Mouse (Mus musculus) embryonic facial prominence, embryonic 14.5 days (tissue): Measurements from ENCODE around the gene Sos2. TPM values are rescaled to one million over a fixed set of nuclear protein-coding genes. Genes with fewer than 3 reads are reported as not detected.

Source experiments
- ATAC-seq: fragments of 200-750 bp; cut with Nextera tagmentation; 2 replicates; pipeline ENCODE4 v1.8.0; 2017; ENCODE audit warnings: low read depth, moderate number of reproducible peaks, moderate TSS enrichment
- DNase-seq: peaks from one replicate; pipeline ENCODE4 v3.0.0-alpha.2; 2015; ENCODE audit warnings: low spot score
- H3K27ac ChIP-seq: fragments of 300-500 bp; sonication (generic); replicated peaks from 2 replicates; pipeline ENCODE4 v1.5.1; 2014; ENCODE audit warnings: low read depth, mild to moderate bottlenecking, low read length, moderate library complexity
- H3K27me3 ChIP-seq: fragments of 300-500 bp; sonication (generic); replicated peaks from 2 replicates; pipeline ENCODE4 v1.6.1; 2014; ENCODE audit warnings: low read length; ENCODE audit not compliant: control insufficient read depth, insufficient read depth
- H3K36me3 ChIP-seq: fragments of 300-500 bp; sonication (generic); 2 replicates; pipeline ENCODE4 v1.6.1; 2014; ENCODE audit warnings: low read length, mixed read lengths; ENCODE audit not compliant: control insufficient read depth, insufficient read depth
- H3K4me1 ChIP-seq: fragments of 300-500 bp; sonication (generic); 2 replicates; pipeline ENCODE4 v1.6.1; 2014; ENCODE audit warnings: antibody characterized with exemption, low read length; ENCODE audit not compliant: control insufficient read depth, insufficient read depth
- H3K4me2 ChIP-seq: fragments of 300-500 bp; sonication (generic); 2 replicates; pipeline ENCODE4 v1.6.1; 2014; ENCODE audit warnings: low read depth, mild to moderate bottlenecking, low read length, moderate library complexity, mixed read lengths
- H3K4me3 ChIP-seq: fragments of 300-500 bp; sonication (generic); 2 replicates; pipeline ENCODE4 v1.5.1; 2014; ENCODE audit warnings: low read depth, mild to moderate bottlenecking, low read length
- H3K9ac ChIP-seq: fragments of 300-500 bp; sonication (generic); 2 replicates; pipeline ENCODE4 v1.6.1; 2014; ENCODE audit warnings: low read depth, mild to moderate bottlenecking, low read length, moderate library complexity, mixed read lengths
- H3K9me3 ChIP-seq: fragments of 300-500 bp; sonication (generic); 2 replicates; pipeline ENCODE4 v1.6.1; 2016; ENCODE audit warnings: low read length; ENCODE audit not compliant: control insufficient read depth
- WGBS: fragments of 180-500 bp; shearing (Covaris S2); extraction: QIAGEN DNeasy Blood & Tissue Kit; methylation state at CpG from one replicate; pipeline ENCODE4 v1.1.7; 2014; 5-methylcytosine and 5-hydroxymethylcytosine counted together
- polyA plus RNA-seq: library from polyadenylated mRNA; unstranded; fragments of >200 nt; fragmentation: Nextera tagmentation; extraction: Ambion mirVana; gene quantifications from 2 replicates; pipeline ENCODE4 v1.2.1, GENCODE M21; 2014

Gene Sos2
- polyA plus RNA-seq: 11.0 and 11.4 TPM in 2 replicates

DNA sequence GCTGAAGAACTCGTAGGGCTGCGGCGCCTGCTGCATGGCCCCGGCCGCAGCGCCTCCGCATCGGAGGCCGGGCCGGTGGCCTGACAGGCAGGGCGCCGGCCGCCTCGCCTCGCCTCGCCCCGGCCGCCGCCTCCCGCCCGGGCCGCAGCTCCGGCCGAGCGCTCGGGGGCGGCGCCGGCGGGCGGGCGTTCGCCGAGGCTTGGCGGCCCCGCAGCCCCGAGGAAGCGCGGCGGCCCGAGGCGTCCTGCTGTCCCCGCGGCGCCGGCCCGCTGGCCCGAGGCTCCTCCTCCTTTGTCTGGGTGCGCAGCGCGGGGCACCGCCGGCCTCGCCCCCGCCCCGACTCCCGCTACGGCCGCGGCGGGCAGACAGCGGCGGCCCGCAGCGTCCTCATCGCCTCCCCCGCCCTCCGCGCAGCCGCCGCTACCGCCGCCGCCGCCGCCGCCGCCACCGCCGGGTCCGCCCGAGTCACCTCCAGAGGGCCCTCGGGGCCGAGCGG lies at the start of gene Sos2:
Sos2 (minus strand) TSS at position 287 of the 496 bp plus-strand sequence.
- peak within 1 kb of the TSS; percentile 96 for H3K27ac ChIP-seq

DNA sequence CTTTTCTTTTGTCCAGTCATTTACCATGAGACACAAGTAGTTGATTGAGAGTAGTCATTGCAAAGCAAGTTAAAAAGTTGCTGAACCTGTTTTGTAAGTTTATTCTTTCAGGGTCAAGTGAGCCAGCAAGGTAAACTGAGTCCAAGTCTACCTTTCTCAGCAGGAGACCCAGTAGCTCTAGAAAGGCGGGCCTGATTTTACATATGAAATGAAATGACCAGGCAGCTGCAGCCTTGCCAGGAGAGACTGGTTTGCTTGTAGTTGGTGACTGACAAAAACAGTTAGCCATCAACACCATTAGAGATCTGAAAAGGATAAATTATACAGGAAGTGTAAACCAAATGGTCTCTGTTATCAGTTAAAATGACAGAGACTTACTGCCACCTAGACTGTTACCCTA lies 48.7 kb upstream of the Sos2 start:
- no peak for ATAC-seq
- Histone ChIP-seq H3K9me3 (no peaks in the 10 kb centered on the region), H3K4me1 (peaks cover 5% of the 10 kb centered on the region), H3K36me3 (no peaks in the 10 kb centered on the region), H3K27ac (no peak overlapping the region), H3K4me3 (no peak overlapping the region), H3K9ac (no peak overlapping the region), H3K27me3 (no peaks in the 10 kb centered on the region), H3K4me2 (no peak overlapping the region)
- DNase-seq: no peak
- 77% methylated on average over 1 of the region's 1 CpGs for WGBS

More for the DNA sequence above, at the start of gene Sos2:
- Histone ChIP-seq H3K9me3 (no peaks in the 10 kb centered on the region), H3K36me3 (no peaks in the 10 kb centered on the region), H3K4me2 (peak within 1 kb of the TSS; percentile 73), H3K4me3 (peak within 1 kb of the TSS; percentile 91), H3K27me3 (no peaks in the 10 kb centered on the region), H3K4me1 (peaks cover 20% of the 10 kb centered on the region), H3K9ac (peak within 1 kb of the TSS; percentile 99)
- DNase-seq: peak; percentile 47
- 0% methylated on average over 10 of the region's 85 CpGs for WGBS
- ATAC-seq: peak; percentile 83

DNA sequence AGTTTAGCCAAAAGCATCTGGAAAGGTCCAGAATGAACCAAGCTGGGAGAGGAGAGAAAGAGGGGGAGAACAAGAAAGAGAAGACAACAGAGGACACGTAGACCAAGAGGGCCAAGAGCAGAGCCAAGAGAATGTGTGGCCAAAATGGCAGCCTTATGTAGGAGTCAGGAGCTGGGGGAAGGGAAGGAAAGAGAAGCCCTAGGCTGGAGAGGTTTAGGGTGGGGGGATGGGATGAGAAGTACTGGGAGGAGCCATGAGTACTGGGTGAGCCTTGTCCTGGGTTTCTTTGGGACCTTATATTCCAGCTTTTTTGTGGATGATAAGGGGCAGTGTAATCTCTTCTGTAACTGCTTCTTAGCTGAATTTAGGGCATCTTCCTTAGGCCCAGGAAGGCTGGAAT lies 47.6 kb upstream of the Sos2 start:
- WGBS: 95% methylated on average over 1 of the region's 1 CpGs
- no peak for DNase-seq

DNA sequence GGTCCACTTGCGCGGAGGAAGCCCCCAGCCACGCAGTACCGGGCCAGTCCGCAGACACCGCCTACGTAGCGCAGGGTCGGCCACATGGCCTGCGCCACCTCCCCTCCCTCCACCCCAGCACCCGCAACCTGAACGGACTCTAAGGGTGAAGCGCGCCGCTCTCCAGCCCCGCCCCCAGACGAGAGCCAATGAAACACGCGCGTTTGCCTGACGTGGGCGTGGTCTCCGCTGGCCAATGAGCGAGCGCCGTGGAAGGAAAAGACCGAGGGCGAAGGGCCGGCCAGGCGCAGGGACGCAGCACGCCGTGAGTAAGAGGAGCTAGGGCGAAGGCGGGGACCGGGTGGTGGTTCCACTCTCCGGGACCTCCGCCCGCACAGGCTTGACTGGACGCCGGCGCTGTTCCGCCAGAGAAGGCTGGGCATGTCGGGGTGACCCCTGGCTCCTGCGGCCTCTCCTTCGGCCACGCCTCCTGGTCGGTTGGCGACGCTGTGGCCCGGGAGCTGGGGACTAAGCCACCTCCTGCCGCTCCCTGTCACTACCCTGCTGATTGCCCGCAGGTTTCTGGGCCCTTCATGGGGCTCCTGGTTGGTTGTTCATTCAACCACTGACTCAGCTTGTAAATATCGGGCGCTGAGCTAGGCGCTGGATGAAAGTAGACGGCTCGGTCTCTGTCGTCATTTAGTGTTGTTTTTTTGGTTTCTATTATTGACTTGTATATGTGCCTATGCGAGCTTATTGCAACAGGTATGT lies 43.2 kb upstream of the Sos2 start, which contains the start of the genes L2hgdh and Atp5s:
L2hgdh (minus strand) TSS at position 163 of the 750 bp plus-strand sequence.
Atp5s (plus strand) TSS at position 240 of the 750 bp plus-strand sequence.
- H3K27ac ChIP-seq: peak within 1 kb of the TSS; percentile 80
- peak; percentile 97 for ATAC-seq
- no peaks in the 10 kb centered on the region for H3K27me3 ChIP-seq

More for the DNA sequence above, 47.6 kb upstream of the Sos2 start:
- Histone ChIP-seq H3K9me3 (no peaks in the 10 kb centered on the region), H3K4me1 (peaks cover 7% of the 10 kb centered on the region), H3K36me3 (no peaks in the 10 kb centered on the region), H3K27ac (no peak overlapping the region), H3K9ac (no peak overlapping the region), H3K4me3 (no peak overlapping the region), H3K4me2 (no peak overlapping the region), H3K27me3 (no peaks in the 10 kb centered on the region)
- no peak for ATAC-seq

DNA sequence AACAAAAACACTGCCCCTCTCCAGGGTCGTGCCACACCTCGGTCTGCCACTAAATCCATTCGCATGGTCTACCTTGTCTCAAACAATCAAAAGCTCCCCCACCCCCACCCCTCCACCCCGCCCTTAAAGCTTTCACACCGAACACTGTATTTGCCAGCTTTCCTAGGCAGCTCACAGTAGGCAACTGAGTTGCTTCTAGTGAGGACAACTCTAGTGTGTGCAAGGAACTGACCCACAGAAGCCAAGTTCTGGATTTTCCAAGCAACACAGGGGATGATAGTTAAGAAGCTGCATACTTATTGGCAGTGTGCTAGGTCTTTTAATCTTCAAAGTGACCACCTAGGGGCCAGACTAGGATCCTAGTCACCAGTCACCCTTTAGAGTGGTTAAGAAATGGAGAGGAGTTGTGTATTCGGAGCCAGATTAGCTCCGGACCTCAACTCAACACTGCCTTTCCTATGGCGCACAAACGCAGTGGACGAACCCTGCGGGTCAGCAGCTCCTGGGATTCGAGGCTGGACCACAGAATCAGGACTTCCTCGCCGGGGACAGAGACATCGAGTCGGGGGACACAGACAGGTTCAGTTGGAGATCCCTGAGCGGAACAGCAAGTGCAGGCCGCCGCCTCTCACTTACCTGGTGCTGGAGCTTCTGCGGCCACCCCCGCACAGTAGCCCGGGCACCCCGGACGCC lies 42.5 kb upstream of the Sos2 start:
- no peak; the same call in 1 of the 2 replicates for ATAC-seq
- H3K9ac ChIP-seq: peak overlapping the region; percentile 81
- no peak for DNase-seq
- H3K4me2 ChIP-seq: peak overlapping the region; percentile 88
- H3K4me1 ChIP-seq: peaks cover 14% of the 10 kb centered on the region
- peaks cover 24% of the 10 kb centered on the region for H3K36me3 ChIP-seq
- peaks cover 8% of the 10 kb centered on the region; the same call in 1 of the 2 replicates for H3K9me3 ChIP-seq
- no peaks in the 10 kb centered on the region for H3K27me3 ChIP-seq
- peak overlapping the region; percentile 75 for H3K4me3 ChIP-seq
- WGBS: 5% methylated on average over 20 of the region's 24 CpGs
- peak overlapping the region; percentile 80; the same call in 1 of the 2 replicates for H3K27ac ChIP-seq

More for the DNA sequence above, 43.2 kb upstream of the Sos2 start, which contains the start of the genes L2hgdh and Atp5s:
- peak within 1 kb of the TSS; percentile 81 for H3K9ac ChIP-seq
- peaks cover 17% of the 10 kb centered on the region; the same call in 1 of the 2 replicates for H3K36me3 ChIP-seq
- peak within 1 kb of the TSS; percentile 88 for H3K4me2 ChIP-seq
- WGBS: under 1% methylated on average over 41 of the region's 60 CpGs
- DNase-seq: peak; percentile 97
- peaks cover 14% of the 10 kb centered on the region for H3K4me1 ChIP-seq
- peaks cover under 1% of the 10 kb centered on the region; the same call in 1 of the 2 replicates for H3K9me3 ChIP-seq
- peak within 1 kb of the TSS; percentile 75 for H3K4me3 ChIP-seq

DNA sequence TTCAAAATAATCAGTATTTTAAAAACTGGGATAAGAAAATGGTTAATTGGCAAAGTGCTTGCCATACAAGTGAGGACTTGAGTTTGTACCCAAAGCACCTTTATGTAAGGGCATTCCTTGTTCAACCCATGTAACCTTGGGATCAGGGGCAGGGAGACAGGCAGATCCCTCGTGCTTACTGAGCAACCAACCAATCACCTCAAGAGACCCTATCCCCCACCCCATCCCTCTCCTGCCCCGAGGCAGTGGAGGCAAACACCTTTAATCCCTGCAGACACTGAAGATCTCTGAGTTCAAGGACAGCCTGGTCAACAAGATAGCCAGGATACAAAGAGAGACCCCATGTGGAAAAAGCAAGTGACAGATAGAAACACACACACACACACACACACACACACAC lies 41.7 kb upstream of the Sos2 start:
- H3K9me3 ChIP-seq: peaks cover 16% of the 10 kb centered on the region; the same call in 1 of the 2 replicates
- H3K4me1 ChIP-seq: peaks cover 14% of the 10 kb centered on the region
- no peak for ATAC-seq
- DNase-seq: no peak
- WGBS: 63% methylated on average over 2 of the region's 2 CpGs
- no peak overlapping the region for H3K27ac ChIP-seq
- H3K36me3 ChIP-seq: peaks cover 31% of the 10 kb centered on the region
- H3K4me3 ChIP-seq: peak overlapping the region; percentile 75
- H3K9ac ChIP-seq: 0 out of 2 replicates have a peak overlapping the region, but pooled peaks have one; percentile 81
- peak overlapping the region; percentile 88 for H3K4me2 ChIP-seq
- no peaks in the 10 kb centered on the region for H3K27me3 ChIP-seq

DNA sequence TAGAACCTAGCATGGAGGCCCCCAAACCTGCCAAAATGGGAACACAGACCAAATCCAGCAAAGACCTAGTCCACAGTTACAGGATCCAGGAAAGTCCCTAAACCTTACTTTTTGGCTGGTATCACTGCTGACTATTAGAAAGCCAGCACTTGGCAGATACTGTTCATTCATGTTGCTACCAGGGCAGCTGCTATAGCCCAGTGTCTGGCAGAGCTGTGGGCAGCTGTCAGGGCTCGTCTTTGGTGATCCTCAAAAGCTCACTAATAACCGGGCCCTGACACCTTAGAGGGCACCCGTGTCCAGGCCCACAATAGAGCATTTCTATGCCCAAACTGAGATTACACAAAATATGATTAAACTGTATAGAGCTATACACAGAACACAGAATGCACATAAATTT lies 41.2 kb upstream of the Sos2 start:
- Histone ChIP-seq H3K36me3 (peaks cover 36% of the 10 kb centered on the region), H3K9me3 (peaks cover 20% of the 10 kb centered on the region; the same call in 1 of the 2 replicates), H3K27ac (no peak overlapping the region), H3K4me3 (no peak overlapping the region), H3K4me2 (no peak overlapping the region), H3K9ac (no peak overlapping the region), H3K4me1 (peaks cover 14% of the 10 kb centered on the region), H3K27me3 (no peaks in the 10 kb centered on the region)
- ATAC-seq: no peak
- WGBS: 83% methylated on average over 3 of the region's 3 CpGs
- peak; percentile 15 for DNase-seq

DNA sequence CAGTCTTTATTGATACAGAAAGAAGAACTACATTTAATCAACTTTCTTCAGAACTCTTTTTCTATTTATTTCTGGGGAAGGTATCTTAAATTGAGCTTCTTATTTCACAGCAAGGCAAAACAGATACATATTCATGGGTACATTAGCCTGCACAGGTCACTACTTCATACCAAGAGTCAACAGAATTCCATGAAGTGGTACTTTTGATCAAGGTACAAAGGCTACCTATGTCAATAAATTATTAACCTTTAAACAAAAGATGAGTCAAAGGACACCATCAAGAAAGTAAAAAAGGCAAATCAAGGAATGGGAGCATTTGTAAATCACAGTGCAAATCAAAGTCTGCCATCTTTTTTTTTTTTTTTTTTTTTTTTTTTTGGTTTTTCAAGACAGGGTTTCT lies 32.0 kb upstream of the Sos2 start:
- Histone ChIP-seq H3K27ac (no peak overlapping the region), H3K9me3 (peaks cover 11% of the 10 kb centered on the region; the same call in 1 of the 2 replicates), H3K4me2 (no peak overlapping the region), H3K4me1 (no peaks in the 10 kb centered on the region), H3K27me3 (no peaks in the 10 kb centered on the region), H3K36me3 (peaks cover 25% of the 10 kb centered on the region), H3K4me3 (no peak overlapping the region), H3K9ac (no peak overlapping the region)
- ATAC-seq (no peak), DNase-seq (no peak)
